Mouse (Mus musculus) G1E (cell line): ENCODE results near the gene Ubap2.

Experiments
- CTCF ChIP-seq: IDR thresholded peaks from 2 replicates; pipeline ENCODE4 v1.5.1; 2012; ENCODE audit warnings: low read depth, low read length, inconsistent platforms, mixed read lengths
- GATA1 ChIP-seq: IDR thresholded peaks from 2 replicates; pipeline ENCODE4 v1.6.1; 2012; ENCODE audit warnings: borderline replicate concordance, low read length, inconsistent platforms, mixed read lengths
- GATA2 ChIP-seq: IDR thresholded peaks from 2 replicates; pipeline ENCODE4 v1.6.1; 2012; ENCODE audit warnings: low read depth, low read length, inconsistent platforms, borderline replicate concordance
- POLR2AphosphoS5 ChIP-seq: IDR thresholded peaks from 2 replicates; pipeline ENCODE4 v1.6.1; 2012; ENCODE audit warnings: low read depth, low read length, inconsistent platforms; ENCODE audit not compliant: insufficient replicate concordance

GRCm38 (mm10) chr4:41315173-41315572 lies 40.2 kb upstream of the Ubap2 start:
- TF ChIP-seq CTCF (no peak), POLR2AphosphoS5 (no peak), GATA2 (no peak), GATA1 (no peak)
